In genomic region chr5:107789492-107789891, GRCm38 (mm10) we compare ENCODE assay signal across 10 mouse cellular contexts. TPM values are rescaled to one million over a fixed set of nuclear protein-coding genes. Genes with fewer than 3 reads are reported as not detected.
DNase-seq lines count a peak whose midpoint lies in the region; ATAC-seq and TF ChIP-seq lines count a peak whose summit lies in the region.
"Had no signal": no experiment of that assay in that cellular context is flagged by ENCODE, and none has a peak within 500 bp of the region (broad histone marks: within the 10 kb centered on the region; RNA-seq: fewer than 3 reads in every experiment).

No protein-coding gene starts in this region.

- TF ChIP-seq EP300 in heart, adult 2 months (IDR thresholded peaks at IDR 0.05; ENCODE audit: insufficient read depth, low read depth, low read length) = no peak

- H3K36me3 ChIP-seq in heart, adult 2 months (ENCODE audit: control insufficient read depth, insufficient read depth, low read length) = no peaks in the 10 kb centered on the region; the same call in 1 of the 2 replicates
- H3K36me3 ChIP-seq in neural tube, embryonic 11.5 days (ENCODE audit: control insufficient read depth, insufficient read depth, low read length) = no peaks in the 10 kb centered on the region
- H3K36me3 ChIP-seq in neural tube, embryonic 15.5 days = peaks cover 1% of the 10 kb centered on the region; the same call in 1 of the 2 replicates
- H3K36me3 ChIP-seq in small intestine, adult 2 months (ENCODE audit: control insufficient read depth, insufficient read depth, low read length) = peaks cover 12% of the 10 kb centered on the region
- H3K36me3 ChIP-seq in forebrain, embryonic 11.5 days (ENCODE audit: control insufficient read depth, insufficient read depth, low read length) = no peaks in the 10 kb centered on the region; the same call in 1 of the 2 replicates

- DNase-seq in heart, adult 2 months = no peak
- DNase-seq in heart, postnatal 25 days (ENCODE audit: low spot score) = no peak
- DNase-seq in neural tube, embryonic 11.5 days (ENCODE audit: low spot score) = peak; percentile 17
- no peak for DNase-seq in forebrain, embryonic 11.5 days (ENCODE audit: low spot score)
- DNase-seq: liver, embryonic 13.5 days had no signal

- no peak overlapping the region for H3K27ac ChIP-seq in heart, adult 2 months
- H3K27ac ChIP-seq in neural tube, embryonic 11.5 days (ENCODE audit: low read depth, low read length) = no peak overlapping the region
- H3K27ac ChIP-seq in neural tube, embryonic 15.5 days (replicated peaks) = no peak overlapping the region
- no peak overlapping the region for H3K27ac ChIP-seq in bone marrow macrophage, adult 2 months (ENCODE audit: insufficient read depth, low read depth, low read length)
- no peak overlapping the region for H3K27ac ChIP-seq in small intestine, adult 2 months (ENCODE audit: insufficient read depth, low read depth, low read length)
- H3K27ac ChIP-seq in forebrain, embryonic 11.5 days (ENCODE audit: low read depth, low read length) = no peak overlapping the region
- H3K27ac ChIP-seq: heart, embryonic 13.5 days; liver, embryonic 13.5 days had no signal

- no peaks in the 10 kb centered on the region for H3K79me2 ChIP-seq in heart, adult 2 months (replicated peaks; ENCODE audit: control insufficient read depth, insufficient read depth, low read length)

- H3K4me2 ChIP-seq in neural tube, embryonic 11.5 days (ENCODE audit: low read depth) = no peak overlapping the region
- no peak overlapping the region for H3K4me2 ChIP-seq in neural tube, embryonic 15.5 days
- no peak overlapping the region for H3K4me2 ChIP-seq in forebrain, embryonic 11.5 days (ENCODE audit: low read depth, low read length, severe bottlenecking)
- H3K4me2 ChIP-seq: heart, embryonic 13.5 days; liver, embryonic 13.5 days had no signal

- TF ChIP-seq POLR2A in heart, adult 2 months (IDR thresholded peaks at IDR 0.05; ENCODE audit: insufficient read depth, low read depth, low read length) = no peak
- TF ChIP-seq POLR2A in bone marrow macrophage, adult 2 months (IDR thresholded peaks at IDR 0.05; ENCODE audit: borderline replicate concordance, low read depth, low read length) = no peak
- no peak for TF ChIP-seq POLR2A in small intestine, adult 2 months (IDR thresholded peaks at IDR 0.05; ENCODE audit: low read depth, low read length)

- TF ChIP-seq CTCF in heart, adult 2 months (IDR thresholded peaks at IDR 0.05) = peak; percentile 67
- TF ChIP-seq CTCF in bone marrow macrophage, adult 2 months (IDR thresholded peaks at IDR 0.05; ENCODE audit: low read depth, low read length) = peak; percentile 61
- TF ChIP-seq CTCF in small intestine, adult 2 months (IDR thresholded peaks at IDR 0.05; ENCODE audit: extremely low read depth, insufficient read length, insufficient replicate concordance, low read depth, low read length) = peak; percentile 43; the same call in 1 of the 2 replicates

- H3K27me3 ChIP-seq in heart, adult 2 months (ENCODE audit: control insufficient read depth, insufficient read depth, low read length) = no peaks in the 10 kb centered on the region
- H3K27me3 ChIP-seq in neural tube, embryonic 11.5 days (ENCODE audit: control insufficient read depth, insufficient read depth, low read length) = no peaks in the 10 kb centered on the region
- H3K27me3 ChIP-seq in neural tube, embryonic 15.5 days (replicated peaks) = no peaks in the 10 kb centered on the region
- H3K27me3 ChIP-seq in small intestine, adult 2 months (ENCODE audit: control insufficient read depth, insufficient read depth, low read length) = no peaks in the 10 kb centered on the region
- H3K27me3 ChIP-seq in forebrain, embryonic 11.5 days (ENCODE audit: control insufficient read depth, insufficient read depth, low read length) = no peaks in the 10 kb centered on the region
- H3K27me3 ChIP-seq: heart, embryonic 13.5 days; liver, embryonic 13.5 days had no signal

- H3K4me3 ChIP-seq in heart, adult 2 months = no peak overlapping the region
- no peak overlapping the region for H3K4me3 ChIP-seq in neural tube, embryonic 11.5 days (ENCODE audit: low read depth, low read length)
- H3K4me3 ChIP-seq in neural tube, embryonic 15.5 days (replicated peaks) = no peak overlapping the region
- no peak overlapping the region for H3K4me3 ChIP-seq in bone marrow macrophage, adult 2 months (ENCODE audit: insufficient read depth, low read length)
- no peak overlapping the region for H3K4me3 ChIP-seq in small intestine, adult 2 months (ENCODE audit: low read depth, low read length)
- H3K4me3 ChIP-seq in forebrain, embryonic 11.5 days (ENCODE audit: low read depth, low read length) = no peak overlapping the region
- H3K4me3 ChIP-seq: heart, embryonic 13.5 days; liver, embryonic 13.5 days had no signal

- H3K9ac ChIP-seq in heart, adult 2 months (ENCODE audit: low read depth, low read length) = no peak overlapping the region
- no peak overlapping the region for H3K9ac ChIP-seq in neural tube, embryonic 11.5 days (ENCODE audit: low read length)
- H3K9ac ChIP-seq in neural tube, embryonic 15.5 days (replicated peaks) = no peak overlapping the region
- no peak overlapping the region for H3K9ac ChIP-seq in forebrain, embryonic 11.5 days (ENCODE audit: low read length)
- H3K9ac ChIP-seq: heart, embryonic 13.5 days; liver, embryonic 13.5 days had no signal

- ATAC-seq in neural tube, embryonic 11.5 days (ENCODE audit: insufficient read depth, low FRiP score, low TSS enrichment) = no peak
- no peak for ATAC-seq in neural tube, embryonic 15.5 days (ENCODE audit: low FRiP score)
- no peak for ATAC-seq in frontal cortex, adult (ENCODE audit: low TSS enrichment)
- ATAC-seq in forebrain, embryonic 11.5 days (replicated peaks; ENCODE audit: low FRiP score) = no peak

- no peaks in the 10 kb centered on the region; the same call in 1 of the 2 replicates for H3K4me1 ChIP-seq in heart, adult 2 months (ENCODE audit: control insufficient read depth, insufficient read depth, low read length)
- no peaks in the 10 kb centered on the region for H3K4me1 ChIP-seq in neural tube, embryonic 11.5 days (ENCODE audit: control insufficient read depth, insufficient read depth, low read length)
- no peaks in the 10 kb centered on the region for H3K4me1 ChIP-seq in neural tube, embryonic 15.5 days
- no peaks in the 10 kb centered on the region for H3K4me1 ChIP-seq in bone marrow macrophage, adult 2 months (ENCODE audit: control insufficient read depth, insufficient read depth, low read length)
- no peaks in the 10 kb centered on the region for H3K4me1 ChIP-seq in small intestine, adult 2 months (ENCODE audit: control insufficient read depth, insufficient read depth, insufficient read length, low read length)
- no peaks in the 10 kb centered on the region for H3K4me1 ChIP-seq in forebrain, embryonic 11.5 days (replicated peaks; ENCODE audit: control insufficient read depth, insufficient read depth, low read length)

- WGBS in heart, adult 2 months = 76% methylated on average over 5 of the region's 5 CpGs
- WGBS in neural tube, embryonic 11.5 days = 80% methylated on average over 5 of the region's 5 CpGs
- WGBS in neural tube, embryonic 15.5 days = 79% methylated on average over 5 of the region's 5 CpGs
- WGBS in small intestine, adult 2 months = 80% methylated on average over 5 of the region's 5 CpGs
- WGBS in forebrain, embryonic 11.5 days = 82% methylated on average over 5 of the region's 5 CpGs

- intact Hi-C loops in heart, adult 2 months (cut with DNase I) = loop anchor here (5.0 kb wide), 1 partner anchor 103 kb away; no protein-coding TSS in a partner anchor
- intact Hi-C loops in heart, postnatal 25 days (cut with DNase I) = no loop called here

- no peaks in the 10 kb centered on the region for H3K9me3 ChIP-seq in neural tube, embryonic 11.5 days (ENCODE audit: control insufficient read depth, low read length)
- H3K9me3 ChIP-seq in neural tube, embryonic 15.5 days (replicated peaks) = no peaks in the 10 kb centered on the region
- H3K9me3 ChIP-seq in forebrain, embryonic 11.5 days (ENCODE audit: control insufficient read depth, low read length) = no peaks in the 10 kb centered on the region
- H3K9me3 ChIP-seq: heart, embryonic 13.5 days; liver, embryonic 13.5 days had no signal

RNA-seq across cellular contexts. Expression of gene Ube2d2b, which starts 40.4 kb away (rescaled TPM):
- not detected for total RNA-seq in heart, adult 2 months (2021)
- 0.08 and 0.18 TPM in 2 replicates for polyA plus RNA-seq in heart, adult 2 months (2012; rRNA removed)
- total RNA-seq in heart, postnatal 25 days (2021) = not detected
- not detected in 2 replicates for polyA plus RNA-seq in neural tube, embryonic 11.5 days (2014; fragmentation: Nextera tagmentation; extraction: Ambion mirVana)
- polyA plus RNA-seq in neural tube, embryonic 15.5 days (2015; fragmentation: Nextera tagmentation; extraction: Ambion mirVana) = 0.12 and 0.24 TPM in 2 replicates
- not detected in 2 replicates for polyA plus RNA-seq in bone marrow macrophage, adult 2 months (2012; ENCODE audit: insufficient read depth, insufficient read length, missing spikeins)
- not detected in 2 replicates for polyA plus RNA-seq in small intestine, adult 2 months (2012; rRNA removed)
- 0.15 and 0.16 TPM in 2 replicates for polyA plus RNA-seq in forebrain, embryonic 11.5 days (2014; fragmentation: Nextera tagmentation; extraction: Ambion mirVana)
